Mouse (Mus musculus) embryonic facial prominence, embryonic 14.5 days (tissue): ENCODE measurements around the gene Vmn1r19. TPM values are rescaled to one million over a fixed set of nuclear protein-coding genes. Genes with fewer than 3 reads are reported as not detected.

Experiments
- polyA plus RNA-seq: library from polyadenylated mRNA; unstranded; fragments of >200 nt; fragmentation: Nextera tagmentation; extraction: Ambion mirVana; gene quantifications from 2 replicates; pipeline ENCODE4 v1.2.1, GENCODE M21; 2014

Vmn1r19 gene
- polyA plus RNA-seq, 1 experiment from 2014 or later, result not detected

Other genes starting within 250 kb of the Vmn1r19 start
- gene Vmn1r12, start 246.9 kb upstream of the Vmn1r19 start, polyA plus RNA-seq, result not detected in 2 replicates
- not detected in 2 replicates for gene Vmn1r13, start 200.5 kb upstream of the Vmn1r19 start, polyA plus RNA-seq
- not detected in 2 replicates for gene Vmn1r14, start 172.1 kb upstream of the Vmn1r19 start, polyA plus RNA-seq
- gene Vmn1r15, start 145.8 kb upstream of the Vmn1r19 start, polyA plus RNA-seq, result not detected in 2 replicates
- not detected in 2 replicates for gene Vmn1r16, start 74.3 kb upstream of the Vmn1r19 start, polyA plus RNA-seq
- gene Vmn1r17, start 40.1 kb upstream of the Vmn1r19 start, polyA plus RNA-seq, result not detected in 2 replicates
- gene Vmn1r18, start 8.0 kb upstream of the Vmn1r19 start, polyA plus RNA-seq, result not detected in 2 replicates
- not detected in 2 replicates for gene Vmn1r20, start 25.1 kb downstream of the Vmn1r19 start, polyA plus RNA-seq
- 3.0 and 3.5 TPM in 2 replicates for gene Ppm1k, start 131.7 kb downstream of the Vmn1r19 start, polyA plus RNA-seq
- gene Herc6, start 177.2 kb downstream of the Vmn1r19 start, polyA plus RNA-seq, result 2.4 TPM in 2 replicates